8 mouse cellular contexts compared by ENCODE assay signal in the genomic region with DNA sequence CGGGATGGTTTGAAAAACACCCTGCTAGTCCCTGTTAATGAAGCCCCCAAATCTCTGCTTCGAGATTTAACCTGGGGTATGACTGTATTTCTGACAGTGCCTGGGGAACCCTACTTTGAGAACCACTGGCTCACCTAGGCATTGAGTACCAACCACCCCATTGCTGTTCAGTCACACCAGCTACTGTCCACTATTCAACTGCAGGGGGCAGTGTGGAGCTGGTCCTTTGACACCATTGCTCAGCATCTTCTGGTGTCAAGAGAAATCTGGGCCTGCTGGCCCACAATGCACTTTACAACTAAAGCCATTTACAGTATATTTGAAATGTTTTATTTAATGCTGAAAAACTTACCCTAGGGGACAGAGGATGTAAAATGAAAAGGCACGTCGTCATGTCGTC. TPM values are rescaled to one million over a fixed set of nuclear protein-coding genes. Genes with fewer than 3 reads are reported as not detected.
DNase-seq lines count a peak whose midpoint lies in the region; ATAC-seq and TF ChIP-seq lines count a peak whose summit lies in the region.

No protein-coding gene starts in this region.

- ATAC-seq in embryonic facial prominence, embryonic 14.5 days (ENCODE audit: low read depth) = peak; percentile 63; the same call in 1 of the 2 replicates
- ATAC-seq in hematopoietic stem cell, adult 5-6 weeks (replicated peaks in 1 of 2; ENCODE audit: insufficient read depth in 1 of 2, low FRiP score in 2 of 2, low TSS enrichment in 1 of 2, low read depth in 1 of 2, poor library complexity in 2 of 2, severe bottlenecking in 2 of 2) = peak; percentile 57 to 72; a peak in 3 of 4 replicates
- peak; percentile 93 for ATAC-seq in megakaryocyte progenitor cell, adult 5-6 weeks (replicated peaks; ENCODE audit: poor library complexity)

- H3K4me2 ChIP-seq in embryonic facial prominence, embryonic 14.5 days (ENCODE audit: low read depth, low read length) = no peak overlapping the region

- WGBS in embryonic facial prominence, embryonic 14.5 days = 78% methylated on average over 5 of the region's 5 CpGs

- no peak overlapping the region for H3K27ac ChIP-seq in embryonic facial prominence, embryonic 14.5 days (replicated peaks; ENCODE audit: low read depth, low read length)
- H3K27ac ChIP-seq in left cerebral cortex, adult 2 months = no peak overlapping the region

- no peaks in the 10 kb centered on the region for H3K4me1 ChIP-seq in embryonic facial prominence, embryonic 14.5 days (ENCODE audit: control insufficient read depth, insufficient read depth, low read length)

- H3K9ac ChIP-seq in embryonic facial prominence, embryonic 14.5 days (ENCODE audit: low read depth, low read length) = no peak overlapping the region

- peaks cover 62% of the 10 kb centered on the region for H3K36me3 ChIP-seq in embryonic facial prominence, embryonic 14.5 days (ENCODE audit: control insufficient read depth, insufficient read depth, low read length)
- H3K36me3 ChIP-seq in splenic B cell, adult 2 months (ENCODE audit: control insufficient read depth, insufficient read depth, low read length, poor library complexity, severe bottlenecking) = peaks cover 17% of the 10 kb centered on the region

- no peaks in the 10 kb centered on the region for H3K27me3 ChIP-seq in embryonic facial prominence, embryonic 14.5 days (replicated peaks; ENCODE audit: control insufficient read depth, insufficient read depth, low read length)
- H3K27me3 ChIP-seq in splenic B cell, adult 2 months (ENCODE audit: control insufficient read depth, insufficient read depth, low read length, poor library complexity, severe bottlenecking) = no peaks in the 10 kb centered on the region

- peak; percentile 82 for TF ChIP-seq CTCF in left cerebral cortex, adult 2 months (IDR thresholded peaks at IDR 0.05)

- peak; percentile 47 for DNase-seq in ovary, postnatal 14 days (ENCODE audit: low spot score)
- no peak for DNase-seq in ovary, postnatal 10 days (ENCODE audit: low spot score)
- peak; percentile 73 to 79 for DNase-seq in adrenal gland, postnatal 36 days
- peak; percentile 62 for DNase-seq in embryonic facial prominence, embryonic 14.5 days (ENCODE audit: low spot score)
- DNase-seq in left cerebral cortex, adult 2 months (ENCODE audit: extremely low spot score in 1 of 2, low spot score in 2 of 2) = peak; percentile 58 to 68
- peak; percentile 90 for DNase-seq in splenic B cell, adult 2 months (ENCODE audit: low read depth, low spot score)

- H3K4me3 ChIP-seq in embryonic facial prominence, embryonic 14.5 days (ENCODE audit: low read depth, low read length) = no peak overlapping the region
- no peak overlapping the region for H3K4me3 ChIP-seq in left cerebral cortex, adult 2 months

- intact Hi-C loops in left cerebral cortex, adult 2 months (cut with DNase I) = no loop called here

- no peaks in the 10 kb centered on the region for H3K9me3 ChIP-seq in embryonic facial prominence, embryonic 14.5 days (ENCODE audit: control insufficient read depth, low read length)

RNA-seq across cellular contexts. Expression of gene Grpel1, which starts 9.5 kb away (rescaled TPM):
- total RNA-seq in adrenal gland, postnatal 36 days (2021) = 10 to 100 TPM; 76.8 to 79.5 TPM
- 49.0 and 52.7 TPM in 2 replicates for polyA plus RNA-seq in embryonic facial prominence, embryonic 14.5 days (2014; fragmentation: Nextera tagmentation; extraction: Ambion mirVana)
- total RNA-seq in hematopoietic stem cell, adult 5-6 weeks (2017) = 25.1 and 26.7 TPM in 2 replicates
- total RNA-seq in left cerebral cortex, adult 2 months (2021) = 10 to 100 TPM; 21.0 to 22.4 TPM
- total RNA-seq in megakaryocyte progenitor cell, adult 5-6 weeks (2015) = 41.3 and 43.7 TPM in 2 replicates
- 34.4 and 35.2 TPM in 2 replicates for total RNA-seq in megakaryocyte progenitor cell, adult 5-6 weeks (2017)

RNA-seq across cellular contexts. Expression of gene Tada2b, which starts 9.8 kb away (rescaled TPM):
- total RNA-seq in adrenal gland, postnatal 36 days (2021) = 10 to 100 TPM; 33.7 to 40.7 TPM
- polyA plus RNA-seq in embryonic facial prominence, embryonic 14.5 days (2014; fragmentation: Nextera tagmentation; extraction: Ambion mirVana) = 4.0 and 4.2 TPM in 2 replicates
- total RNA-seq in hematopoietic stem cell, adult 5-6 weeks (2017) = 3.7 and 7.6 TPM in 2 replicates
- total RNA-seq in left cerebral cortex, adult 2 months (2021) = 10 to 100 TPM; 30.2 to 31.9 TPM
- 10.8 and 12.2 TPM in 2 replicates for total RNA-seq in megakaryocyte progenitor cell, adult 5-6 weeks (2015)
- 20.6 and 21.5 TPM in 2 replicates for total RNA-seq in megakaryocyte progenitor cell, adult 5-6 weeks (2017)

RNA-seq across cellular contexts. Expression of gene Ccdc96, which starts 10.1 kb away (rescaled TPM):
- total RNA-seq in adrenal gland, postnatal 36 days (2021) = under 1 TPM; 0.33 to 0.46 TPM
- 0.88 and 1.7 TPM in 2 replicates for polyA plus RNA-seq in embryonic facial prominence, embryonic 14.5 days (2014; fragmentation: Nextera tagmentation; extraction: Ambion mirVana)
- total RNA-seq in hematopoietic stem cell, adult 5-6 weeks (2017) = 0.30 TPM in 1 of 2 replicates, not detected in the other
- 1 to 10 TPM in 1 of 2 experiments, under 1 TPM in 1; 0.79 to 1.3 TPM for total RNA-seq in left cerebral cortex, adult 2 months (2021)
- 0.02 and 0.05 TPM in 2 replicates for total RNA-seq in megakaryocyte progenitor cell, adult 5-6 weeks (2015)
- total RNA-seq in megakaryocyte progenitor cell, adult 5-6 weeks (2017) = 0.25 TPM in 1 of 2 replicates, not detected in the other
